Comparison of ENCODE assay signal across 8 mouse cellular contexts in the genomic region with DNA sequence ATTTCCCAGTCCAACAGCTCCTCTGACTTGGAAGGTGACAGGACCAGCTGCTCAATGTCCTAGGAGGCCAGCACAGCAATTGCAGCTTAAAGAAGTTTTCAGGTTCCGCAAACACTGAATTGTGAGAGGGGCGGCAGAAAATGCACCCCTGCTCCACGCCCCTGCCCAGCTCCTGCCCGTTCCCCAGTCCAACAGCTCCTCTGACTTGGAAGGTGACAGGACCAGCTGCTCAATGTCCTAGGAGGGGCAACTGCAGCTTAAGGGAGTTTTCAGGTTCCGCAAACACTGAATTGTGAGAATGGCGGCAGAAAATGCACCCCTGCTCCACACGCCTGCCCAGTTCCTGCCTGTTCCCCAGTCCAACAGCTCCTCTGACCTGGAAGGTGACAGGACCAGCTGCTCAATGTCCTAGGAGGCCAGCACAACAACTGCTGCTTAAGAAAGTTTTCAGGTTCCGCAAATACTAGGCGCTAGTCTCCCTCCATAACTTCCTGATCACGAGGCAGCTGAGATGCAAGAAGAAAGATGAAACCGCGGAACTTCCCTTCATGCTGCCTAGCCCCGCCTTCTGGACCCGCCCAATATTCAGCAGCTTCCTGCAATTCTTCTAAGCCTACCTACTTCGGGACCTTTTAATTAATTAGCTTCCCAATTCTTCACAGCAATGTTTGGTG. TPM values are rescaled to one million over a fixed set of nuclear protein-coding genes. Genes with fewer than 3 reads are reported as not detected.
DNase-seq lines count a peak whose midpoint lies in the region; ATAC-seq and TF ChIP-seq lines count a peak whose summit lies in the region.
"Not testable (repeated sequence)": the region's sequence is repeated elsewhere in the genome, so short reads cannot be mapped to it uniquely, and the experiment has no call there.

A gene (minus strand): TSS at position 497 of the 674 bp plus-strand sequence.

- not testable (repeated sequence) for H3K27me3 ChIP-seq in MEL (ENCODE audit: control insufficient read depth in 1 of 2, insufficient read depth in 2 of 2, low read length in 2 of 2); hindbrain, embryonic 15.5 days; neural tube, embryonic 15.5 days (replicated peaks)

- peak within 1 kb of the TSS; percentile 69 for H3K4me2 ChIP-seq in hindbrain, embryonic 15.5 days
- peak within 1 kb of the TSS; percentile 65 for H3K4me2 ChIP-seq in neural tube, embryonic 15.5 days

- TF ChIP-seq RAD21 in MEL (IDR thresholded peaks at IDR 0.05; ENCODE audit: low read depth, low read length): not testable (repeated sequence)

- H3K27ac ChIP-seq in MEL (ENCODE audit: control insufficient read depth, low read depth, low read length): peak within 1 kb of the TSS; percentile 36; the same call in 1 of the 2 replicates
- H3K27ac ChIP-seq in hindbrain, embryonic 15.5 days (replicated peaks): peak within 1 kb of the TSS; percentile 7; the same call in 1 of the 2 replicates
- not testable (repeated sequence) for H3K27ac ChIP-seq in left cerebral cortex, adult 2 months; neural tube, embryonic 15.5 days (replicated peaks)

- not testable (repeated sequence) for ATAC-seq in hindbrain, embryonic 15.5 days (ENCODE audit: low FRiP score, low read depth); neural tube, embryonic 15.5 days (ENCODE audit: low FRiP score)

- WGBS in hindbrain, embryonic 15.5 days: 14% methylated on average over 15 of the region's 15 CpGs
- 18% methylated on average over 15 of the region's 15 CpGs for WGBS in neural tube, embryonic 15.5 days

- not testable (repeated sequence) for TF ChIP-seq CTCF in MEL (IDR thresholded peaks at IDR 0.05 in 2 of 3, conservative IDR thresholded peaks at IDR 0.05 in 1 of 3; ENCODE audit: control insufficient read depth in 1 of 3, insufficient read depth in 1 of 3, low read depth in 2 of 3, low read length in 3 of 3, poor library complexity in 1 of 3, severe bottlenecking in 1 of 3); left cerebral cortex, adult 2 months (IDR thresholded peaks at IDR 0.05)

- H3K4me3 ChIP-seq in MEL (ENCODE audit: control insufficient read depth in 1 of 2, insufficient read depth in 1 of 2, low read depth in 2 of 2, low read length in 2 of 2): peak within 1 kb of the TSS; percentile 59 to 60
- peak within 1 kb of the TSS; percentile 45 for H3K4me3 ChIP-seq in hindbrain, embryonic 15.5 days
- H3K4me3 ChIP-seq in left cerebral cortex, adult 2 months: peak within 1 kb of the TSS; percentile 21
- H3K4me3 ChIP-seq in neural tube, embryonic 15.5 days (replicated peaks): peak within 1 kb of the TSS; percentile 41

- TF ChIP-seq POLR2A in MEL (IDR thresholded peaks at IDR 0.05; ENCODE audit: control insufficient read depth in 1 of 2, insufficient read depth in 1 of 2, low read depth in 1 of 2, low read length in 2 of 2, poor library complexity in 1 of 2): not testable (repeated sequence)

- TF ChIP-seq EP300 in MEL (IDR thresholded peaks at IDR 0.05; ENCODE audit: low read depth in 1 of 2, low read length in 2 of 2): not testable (repeated sequence)

- peak within 1 kb of the TSS; percentile 61 for H3K9ac ChIP-seq in MEL (ENCODE audit: control insufficient read depth, low read depth, low read length, poor library complexity, severe bottlenecking)
- 0 out of 2 replicates have a peak within 1 kb of the TSS, but pooled peaks have one; percentile 37 for H3K9ac ChIP-seq in hindbrain, embryonic 15.5 days
- peak within 1 kb of the TSS; percentile 28 for H3K9ac ChIP-seq in neural tube, embryonic 15.5 days (replicated peaks)

- not testable (repeated sequence) for H3K9me3 ChIP-seq in MEL (replicated peaks; ENCODE audit: insufficient read depth, low read length); hindbrain, embryonic 15.5 days; neural tube, embryonic 15.5 days (replicated peaks)

- DNase-seq in MEL (ENCODE audit: low read depth, low spot score): peak; percentile 67
- DNase-seq in embryo, embryonic 11 days: peak; percentile 75
- DNase-seq in gonadal fat pad, adult 2 months (ENCODE audit: low read depth): peak; percentile 20
- not testable (repeated sequence) for DNase-seq in left cerebral cortex, adult 2 months (ENCODE audit: extremely low spot score in 1 of 2, low spot score in 2 of 2)
- peak; percentile 80 for DNase-seq in lung, postnatal 36 days
- peak; percentile 29 to 50 for DNase-seq in thymus, postnatal 10 days (ENCODE audit: low spot score in 2 of 2)

- H3K79me2 ChIP-seq in MEL (ENCODE audit: control insufficient read depth, insufficient read depth, low read length, poor library complexity): not testable (repeated sequence)

- not testable (repeated sequence) for H3K36me3 ChIP-seq in MEL (ENCODE audit: control insufficient read depth in 1 of 2, insufficient read depth in 2 of 2, low read length in 2 of 2); hindbrain, embryonic 15.5 days; neural tube, embryonic 15.5 days

- not testable (repeated sequence) for H3K4me1 ChIP-seq in MEL (ENCODE audit: control insufficient read depth in 1 of 2, insufficient read depth in 2 of 2, low read length in 2 of 2); hindbrain, embryonic 15.5 days (replicated peaks); neural tube, embryonic 15.5 days

- intact Hi-C loops in left cerebral cortex, adult 2 months (cut with DNase I): not testable (repeated sequence)

RNA-seq across cellular contexts. Expression of the gene that starts here (rescaled TPM):
- 1.4 and 2.2 TPM in 2 replicates for total RNA-seq in MEL (2012; rRNA removed)
- polyA plus RNA-seq in MEL (2012; ENCODE audit: insufficient read depth in 1 of 2, insufficient read length in 2 of 2, low read depth in 1 of 2, low replicate concordance in 2 of 2, missing spikeins in 1 of 2): under 1 TPM in 1 of 2 experiments, not detected in 1; 0.92 TPM
- 0.57 and 1.1 TPM in 2 replicates for polyA plus RNA-seq in gonadal fat pad, adult 2 months (2012; rRNA removed)
- polyA plus RNA-seq in hindbrain, embryonic 15.5 days (2015; fragmentation: Nextera tagmentation; extraction: Ambion mirVana): 3.9 and 4.7 TPM in 2 replicates
- 1 to 10 TPM; 1.6 to 2.1 TPM for total RNA-seq in left cerebral cortex, adult 2 months (2021)
- polyA plus RNA-seq in neural tube, embryonic 15.5 days (2015; fragmentation: Nextera tagmentation; extraction: Ambion mirVana): 4.0 and 6.3 TPM in 2 replicates
